Mouse (Mus musculus) kidney, adult 11 months (tissue): ENCODE results near the gene Fastkd3.
"Not testable (repeated sequence)": the region's sequence is repeated elsewhere in the genome, so short reads cannot be mapped to it uniquely, and the experiment has no call there.

ENCODE experiments used
- DNase-seq: peaks from one replicate; pipeline ENCODE4 v3.0.0; 2022

Gene Fastkd3

GRCm38 (mm10) chr13:68581747-68582516, at the start of gene Fastkd3, which contains the start of gene Mtrr:
Gene Fastkd3, plus strand, starts transcription at chr13:68582234.
Gene Mtrr, minus strand, starts transcription at chr13:68582149.
- DNase-seq = peak; percentile 97

GRCm38 (mm10) chr13:68553391-68553790, 28.6 kb upstream of the Fastkd3 start:
- not testable (repeated sequence) for DNase-seq

- DNase-seq = no peak
Measured at GRCm38 (mm10) chr13:68568110-68568509, 13.9 kb upstream of the Fastkd3 start.

GRCm38 (mm10) chr13:68568548-68568947, 13.5 kb upstream of the Fastkd3 start:
- no peak for DNase-seq

- peak; percentile 38 for DNase-seq
Measured at GRCm38 (mm10) chr13:68569589-68570336, 12.3 kb upstream of the Fastkd3 start.

GRCm38 (mm10) chr13:68572247-68572646, 9.8 kb upstream of the Fastkd3 start:
- DNase-seq = no peak

GRCm38 (mm10) chr13:68572966-68573913, 8.8 kb upstream of the Fastkd3 start:
- peak; percentile 78 for DNase-seq

GRCm38 (mm10) chr13:68574398-68574797, 7.6 kb upstream of the Fastkd3 start:
- no peak for DNase-seq

- DNase-seq = no peak
Measured at GRCm38 (mm10) chr13:68577945-68578344, 4.1 kb upstream of the Fastkd3 start.

GRCm38 (mm10) chr13:68581086-68581740, 821 bp upstream of the Fastkd3 start:
- no peak for DNase-seq

GRCm38 (mm10) chr13:68582517-68582780, 415 bp downstream of the Fastkd3 start:
- DNase-seq = peak; percentile 17

GRCm38 (mm10) chr13:68583961-68584360, 1.9 kb downstream of the Fastkd3 start:
- no peak for DNase-seq

GRCm38 (mm10) chr13:68585441-68585840, 3.4 kb downstream of the Fastkd3 start:
- DNase-seq = no peak

GRCm38 (mm10) chr13:68588352-68588751, 6.3 kb downstream of the Fastkd3 start:
- no peak for DNase-seq

- no peak for DNase-seq
Measured at GRCm38 (mm10) chr13:68593797-68594196, 11.8 kb downstream of the Fastkd3 start.

GRCm38 (mm10) chr13:68597199-68597598, 15.2 kb downstream of the Fastkd3 start, which contains the start of gene 1700001L19Rik:
Gene 1700001L19Rik, plus strand, starts transcription at chr13:68597421.
- no peak for DNase-seq

GRCm38 (mm10) chr13:68597667-68598066, 15.6 kb downstream of the Fastkd3 start:
- DNase-seq = peak; percentile 11

GRCm38 (mm10) chr13:68598953-68599352, 16.9 kb downstream of the Fastkd3 start:
- DNase-seq = no peak

GRCm38 (mm10) chr13:68601184-68601583, 19.1 kb downstream of the Fastkd3 start:
- no peak for DNase-seq

GRCm38 (mm10) chr13:68603085-68603484, 21.1 kb downstream of the Fastkd3 start:
- no peak for DNase-seq

- peak; percentile 70 for DNase-seq
Measured at GRCm38 (mm10) chr13:68605689-68606126, 23.7 kb downstream of the Fastkd3 start.

GRCm38 (mm10) chr13:68607652-68608405, 25.8 kb downstream of the Fastkd3 start:
- DNase-seq = no peak
